Mouse (Mus musculus): Measurements from ENCODE around the gene Slc38a1.

GRCm38 (mm10) chr15:96536412-96536811 lies 106.3 kb downstream of the Slc38a1 start:
- TF ChIP-seq CTCF (IDR thresholded peaks at IDR 0.05; ENCODE audit: borderline replicate concordance, control insufficient read depth, extremely low read depth, insufficient read depth, low read length, poor library complexity) (no peak), POLR2A (IDR thresholded peaks at IDR 0.05; ENCODE audit: control insufficient read depth, extremely low read depth, insufficient read depth, low read length, poor library complexity) (no peak)

Data from thymus, adult 2 months (tissue).